Mouse (Mus musculus) Patski (cell line): ENCODE measurements at regions not wholly inside any gene's neighbourhood (a gene's known extent, or its start where the extent isn't known, plus 50 kb on each side); places are given as distances from the start of the nearest gene placed in this dataset.
"Not testable (repeated sequence)": the region's sequence is repeated elsewhere in the genome, so short reads cannot be mapped to it uniquely, and the experiment has no call there.

Source experiments
- ATAC-seq: fragments of 100-300 bp; one replicate; pipeline ENCODE4 v1.8.0; 2021
- CTCF ChIA-PET: fragments of 350-600 bp; sonication (Branson Sonifier 250); formaldehyde crosslinking; loops from one replicate; lab custom pipeline; 2022; ENCODE audit warnings: inconsistent platforms; lab: Charles Lee
- POLR2A ChIA-PET: fragments of 350-600 bp; sonication (Branson Sonifier 250); formaldehyde crosslinking; loops from one replicate; lab custom pipeline; 2022; ENCODE audit warnings: antibody characterized with exemption, inconsistent platforms; lab: Charles Lee
- DNase-seq: peaks from one replicate; pipeline ENCODE4 v3.0.0-alpha.2; 2011; ENCODE audit warnings: low read depth, low spot score
- H3K27me3 ChIP-seq: fragments of 371-371 bp; one replicate; pipeline ENCODE4 v1.5.1; 2021
- CTCF ChIP-seq: fragments of 100-300 bp; IDR thresholded peaks from one replicate; pipeline ENCODE4 v1.5.1; 2021
- in situ Hi-C: fragments of 300-500 bp; cut with MboI; formaldehyde crosslinking; loops from 3 replicates; pipeline ENCODE4 v1.11.1; 2018; ENCODE audit warnings: low pct_unique_long_range_greater_than_20kb, mixed read lengths

DNA sequence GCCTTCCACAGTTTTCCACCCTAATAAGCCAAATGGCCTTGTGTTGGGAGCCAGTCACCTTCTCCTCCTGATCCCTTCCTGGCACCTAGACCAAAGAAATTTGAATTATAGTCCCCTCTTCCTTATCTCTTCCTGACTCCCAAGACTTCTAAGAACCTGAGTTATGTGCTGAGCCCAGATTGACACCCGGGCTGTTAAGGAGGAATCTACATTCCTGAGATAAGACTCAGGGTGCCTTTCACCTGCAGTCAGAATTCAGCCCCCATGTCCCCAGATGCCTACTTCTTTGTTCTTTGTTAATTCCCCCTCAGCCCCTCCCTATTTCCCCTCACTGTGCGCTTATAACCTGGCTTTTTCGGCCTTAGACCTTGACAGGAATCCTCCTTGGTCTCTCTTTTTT, 1531.6 kb upstream of the B3galt2 start:
- H3K27me3 ChIP-seq, ATAC-seq, DNase-seq, in situ Hi-C loops, POLR2A ChIA-PET, CTCF ChIA-PET: not testable (repeated sequence)

DNA sequence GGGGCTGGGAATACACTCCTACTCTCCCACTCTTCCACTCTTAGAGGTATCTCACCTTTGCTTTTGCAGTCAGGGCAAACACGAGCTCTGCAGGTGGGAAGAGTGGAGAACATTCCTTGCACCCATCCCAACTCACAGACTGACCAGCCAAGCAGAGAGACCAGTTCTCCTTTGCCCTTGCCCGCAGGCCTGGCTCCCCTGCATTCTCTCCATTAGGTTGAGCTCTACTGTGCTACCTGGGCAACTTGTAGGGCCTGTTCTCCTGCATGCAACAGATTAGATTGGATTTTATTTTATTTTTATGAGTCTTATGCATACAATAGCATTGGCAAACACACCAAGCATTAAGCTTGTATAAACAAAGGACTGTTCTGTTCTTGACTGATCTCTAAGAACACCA, 1483.2 kb upstream of the B3galt2 start:
- DNase-seq (no peak), ATAC-seq (no peak)
- TF ChIP-seq CTCF: no peak
- CTCF ChIA-PET: no interaction called here
- POLR2A ChIA-PET: no interaction called here
- H3K27me3 ChIP-seq: no peaks in the 10 kb centered on the region
- in situ Hi-C loops: no loop called here

DNA sequence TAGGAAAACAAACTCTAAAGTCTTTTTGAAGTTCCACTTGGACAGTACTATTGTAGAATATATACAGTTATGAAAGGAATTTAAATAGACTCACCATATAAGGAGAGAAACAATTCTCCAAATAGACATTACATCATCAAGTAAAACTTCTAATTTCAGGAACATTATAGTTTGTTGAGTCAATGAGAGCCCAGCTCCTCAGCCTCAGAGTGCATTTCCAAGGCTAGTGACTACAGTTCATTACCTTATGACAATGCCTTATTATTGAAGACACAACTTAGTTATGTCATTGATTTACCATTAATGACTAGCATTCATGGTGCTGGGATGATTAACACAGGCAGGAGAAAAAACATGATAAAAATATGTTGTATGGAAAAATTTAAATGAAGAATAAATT, 1481.0 kb upstream of the B3galt2 start:
- no peak for TF ChIP-seq CTCF
- DNase-seq (no peak), ATAC-seq (no peak)
- POLR2A ChIA-PET: no interaction called here
- CTCF ChIA-PET: no interaction called here
- no peaks in the 10 kb centered on the region for H3K27me3 ChIP-seq
- in situ Hi-C loops: no loop called here

DNA sequence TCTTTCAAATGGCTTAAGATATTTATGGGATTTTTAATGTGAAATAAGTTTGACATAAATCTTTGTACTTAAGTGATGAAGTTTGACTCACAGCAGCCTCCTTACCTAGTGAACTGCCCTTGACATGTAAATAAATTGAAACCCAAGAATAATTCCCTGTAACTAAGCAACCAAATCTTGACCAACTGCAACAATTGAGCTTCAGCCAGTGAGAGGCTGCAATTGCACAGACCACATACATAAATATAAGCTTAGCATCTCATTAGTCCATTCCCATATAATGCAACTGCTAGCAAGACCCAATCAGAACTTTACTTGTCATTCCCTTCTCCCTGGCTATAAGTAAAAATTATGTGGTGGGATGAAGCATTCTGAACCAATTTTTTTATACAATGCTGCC, 1473.5 kb upstream of the B3galt2 start:
- POLR2A ChIA-PET: no interaction called here
- DNase-seq (no peak), ATAC-seq (no peak)
- no peak for TF ChIP-seq CTCF
- no peaks in the 10 kb centered on the region for H3K27me3 ChIP-seq
- in situ Hi-C loops: no loop called here
- CTCF ChIA-PET: interaction anchor here (0.6 kb wide), 1 partner anchor 44 kb away, joined by 3 read pairs; no protein-coding TSS in a partner anchor

DNA sequence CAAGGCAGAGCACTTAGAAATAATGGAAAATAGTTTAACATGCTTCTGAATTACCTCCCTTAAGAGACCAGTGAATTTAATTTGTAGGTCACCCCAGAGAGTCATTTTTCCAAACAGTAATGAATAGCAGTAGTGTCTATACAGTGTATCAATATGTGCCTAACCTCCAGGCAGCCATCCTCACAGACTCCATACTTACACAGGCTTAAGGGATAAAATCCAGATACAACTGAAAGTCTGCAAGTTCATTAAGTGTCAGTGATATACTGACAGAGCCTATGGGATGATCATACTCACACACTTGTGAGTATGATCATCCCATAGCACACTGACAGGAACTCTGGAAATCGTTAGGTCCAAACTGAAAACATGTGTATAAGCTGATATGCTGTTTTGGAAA, 1469.3 kb upstream of the B3galt2 start:
- no peaks in the 10 kb centered on the region for H3K27me3 ChIP-seq
- in situ Hi-C loops: no loop called here
- ATAC-seq: no peak
- ChIA-PET CTCF (no interaction called here), POLR2A (no interaction called here)
- DNase-seq: no peak
- TF ChIP-seq CTCF: no peak

DNA sequence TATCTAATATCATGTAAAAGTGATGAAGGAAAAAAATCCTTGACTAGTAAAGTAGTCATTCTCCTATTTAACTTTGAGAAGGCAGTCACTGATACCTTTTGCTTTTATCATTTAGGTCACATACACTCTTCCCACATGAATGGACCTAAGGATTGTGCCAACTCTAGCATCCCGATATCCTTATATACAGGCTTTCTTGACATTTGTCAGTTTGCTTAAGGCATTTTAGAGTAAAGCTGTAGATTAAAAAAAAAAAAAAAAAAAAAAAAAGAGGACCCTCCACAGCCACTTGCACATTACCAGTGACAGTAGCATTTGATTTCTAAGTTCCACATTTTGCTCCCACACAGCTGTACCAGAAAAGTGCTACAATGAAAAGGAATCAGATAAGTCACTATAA, 1425.7 kb upstream of the B3galt2 start:
- POLR2A ChIA-PET: no interaction called here
- H3K27me3 ChIP-seq: no peaks in the 10 kb centered on the region
- CTCF ChIA-PET: no interaction called here
- in situ Hi-C loops: no loop called here
- TF ChIP-seq CTCF: no peak
- DNase-seq (no peak), ATAC-seq (no peak)
